Mouse (Mus musculus): ENCODE data around the gene Mllt3. TPM values are rescaled to one million over a fixed set of nuclear protein-coding genes. Genes with fewer than 3 reads are reported as not detected.

Gene Mllt3
- polyA plus RNA-seq, 1 experiment from 2014 or later = 43.6 TPM

- DNase-seq = no peak
These were observed 79.4 kb downstream of the Mllt3 start for GRCm38 (mm10) chr4:87953736-87954135.

GRCm38 (mm10) chr4:87953268-87953667, 79.9 kb downstream of the Mllt3 start:
- H3K9ac ChIP-seq = no peak overlapping the region
- no peak overlapping the region for H3K4me3 ChIP-seq (ENCODE audit: low read depth, low read length)
- no peak for ATAC-seq (ENCODE audit: insufficient read depth)
- no peaks in the 10 kb centered on the region for H3K36me3 ChIP-seq (ENCODE audit: insufficient read depth)
- H3K4me2 ChIP-seq = no peak overlapping the region
- no peaks in the 10 kb centered on the region for H3K4me1 ChIP-seq (ENCODE audit: insufficient read depth)
- H3K27ac ChIP-seq (ENCODE audit: low read depth) = no peak overlapping the region
- no peak for TF ChIP-seq CTCF (IDR thresholded peaks at IDR 0.05; ENCODE audit: low read depth)
- no peaks in the 10 kb centered on the region for H3K9me3 ChIP-seq (ENCODE audit: low read depth, low read length)
- H3K27me3 ChIP-seq (ENCODE audit: insufficient read depth, low read length) = no peaks in the 10 kb centered on the region
- 74% methylated on average over 4 of the region's 4 CpGs for WGBS
- no peak for DNase-seq

More at GRCm38 (mm10) chr4:87953736-87954135, 79.4 kb downstream of the Mllt3 start:
- H3K36me3 ChIP-seq (ENCODE audit: insufficient read depth) = no peaks in the 10 kb centered on the region
- no peaks in the 10 kb centered on the region for H3K27me3 ChIP-seq (ENCODE audit: insufficient read depth, low read length)
- H3K4me3 ChIP-seq (ENCODE audit: low read depth, low read length) = no peak overlapping the region
- no peaks in the 10 kb centered on the region for H3K9me3 ChIP-seq (ENCODE audit: low read depth, low read length)
- no peak overlapping the region for H3K9ac ChIP-seq
- ATAC-seq (ENCODE audit: insufficient read depth) = no peak
- TF ChIP-seq CTCF (IDR thresholded peaks at IDR 0.05; ENCODE audit: low read depth) = no peak
- 51% methylated on average over 4 of the region's 4 CpGs for WGBS
- H3K27ac ChIP-seq (ENCODE audit: low read depth) = no peak overlapping the region
- no peak overlapping the region for H3K4me2 ChIP-seq
- no peaks in the 10 kb centered on the region for H3K4me1 ChIP-seq (ENCODE audit: insufficient read depth)

GRCm38 (mm10) chr4:87949451-87949850, 83.7 kb downstream of the Mllt3 start:
- H3K9ac ChIP-seq = no peak overlapping the region
- no peak overlapping the region for H3K4me3 ChIP-seq (ENCODE audit: low read depth, low read length)
- H3K36me3 ChIP-seq (ENCODE audit: insufficient read depth) = no peaks in the 10 kb centered on the region
- DNase-seq (no peak), ATAC-seq (ENCODE audit: insufficient read depth) (no peak)
- TF ChIP-seq CTCF (IDR thresholded peaks at IDR 0.05; ENCODE audit: low read depth) = no peak
- H3K27ac ChIP-seq (ENCODE audit: low read depth) = no peak overlapping the region
- no peaks in the 10 kb centered on the region for H3K4me1 ChIP-seq (ENCODE audit: insufficient read depth)
- WGBS = 54% methylated on average over 6 of the region's 6 CpGs
- H3K4me2 ChIP-seq = no peak overlapping the region
- no peaks in the 10 kb centered on the region for H3K9me3 ChIP-seq (ENCODE audit: low read depth, low read length)
- no peaks in the 10 kb centered on the region for H3K27me3 ChIP-seq (ENCODE audit: insufficient read depth, low read length)

GRCm38 (mm10) chr4:87944320-87944719, 88.8 kb downstream of the Mllt3 start:
- DNase-seq (no peak), ATAC-seq (ENCODE audit: insufficient read depth) (no peak)
- H3K4me1 ChIP-seq (ENCODE audit: insufficient read depth) = no peaks in the 10 kb centered on the region
- H3K27me3 ChIP-seq (ENCODE audit: insufficient read depth, low read length) = no peaks in the 10 kb centered on the region
- H3K36me3 ChIP-seq (ENCODE audit: insufficient read depth) = no peaks in the 10 kb centered on the region
- no peak for TF ChIP-seq CTCF (IDR thresholded peaks at IDR 0.05; ENCODE audit: low read depth)
- H3K4me3 ChIP-seq (ENCODE audit: low read depth, low read length) = no peak overlapping the region
- H3K27ac ChIP-seq (ENCODE audit: low read depth) = no peak overlapping the region
- no peaks in the 10 kb centered on the region for H3K9me3 ChIP-seq (ENCODE audit: low read depth, low read length)
- no peak overlapping the region for H3K9ac ChIP-seq
- 55% methylated on average over 3 of the region's 3 CpGs for WGBS
- no peak overlapping the region for H3K4me2 ChIP-seq

GRCm38 (mm10) chr4:87942921-87943403, 90.2 kb downstream of the Mllt3 start:
- H3K9me3 ChIP-seq (ENCODE audit: low read depth, low read length) = no peaks in the 10 kb centered on the region
- no peak overlapping the region for H3K27ac ChIP-seq (ENCODE audit: low read depth)
- whole genome bisulfite sequencing = 76% methylated on average over 8 of the region's 8 CpGs
- no peak for ATAC-seq (ENCODE audit: insufficient read depth)
- TF ChIP-seq CTCF (IDR thresholded peaks at IDR 0.05; ENCODE audit: low read depth) = no peak
- H3K9ac ChIP-seq = no peak overlapping the region
- no peak overlapping the region for H3K4me2 ChIP-seq
- no peaks in the 10 kb centered on the region for H3K4me1 ChIP-seq (ENCODE audit: insufficient read depth)
- DNase-seq = no peak
- no peaks in the 10 kb centered on the region for H3K36me3 ChIP-seq (ENCODE audit: insufficient read depth)
- H3K27me3 ChIP-seq (ENCODE audit: insufficient read depth, low read length) = no peaks in the 10 kb centered on the region
- no peak overlapping the region for H3K4me3 ChIP-seq (ENCODE audit: low read depth, low read length)

GRCm38 (mm10) chr4:87939474-87940154, 93.5 kb downstream of the Mllt3 start:
- Histone ChIP-seq H3K4me2 (no peak overlapping the region), H3K4me3 (ENCODE audit: low read depth, low read length) (no peak overlapping the region), H3K4me1 (ENCODE audit: insufficient read depth) (no peaks in the 10 kb centered on the region), H3K27me3 (ENCODE audit: insufficient read depth, low read length) (no peaks in the 10 kb centered on the region), H3K27ac (ENCODE audit: low read depth) (no peak overlapping the region), H3K9ac (no peak overlapping the region), H3K36me3 (ENCODE audit: insufficient read depth) (no peaks in the 10 kb centered on the region), H3K9me3 (ENCODE audit: low read depth, low read length) (no peaks in the 10 kb centered on the region)
- no peak for TF ChIP-seq CTCF (IDR thresholded peaks at IDR 0.05; ENCODE audit: low read depth)
- 89% methylated on average over 7 of the region's 7 CpGs for WGBS
- DNase-seq (no peak), ATAC-seq (ENCODE audit: insufficient read depth) (no peak)

GRCm38 (mm10) chr4:87936326-87936725, 96.8 kb downstream of the Mllt3 start:
- H3K4me3 ChIP-seq (ENCODE audit: low read depth, low read length) = no peak overlapping the region
- ATAC-seq (ENCODE audit: insufficient read depth) = no peak
- 34% methylated on average over 2 of the region's 2 CpGs for WGBS
- no peak overlapping the region for H3K4me2 ChIP-seq
- TF ChIP-seq CTCF (IDR thresholded peaks at IDR 0.05; ENCODE audit: low read depth) = no peak
- no peak overlapping the region for H3K27ac ChIP-seq (ENCODE audit: low read depth)
- peaks cover 14% of the 10 kb centered on the region for H3K4me1 ChIP-seq (ENCODE audit: insufficient read depth)
- DNase-seq = peak; percentile 68
- H3K36me3 ChIP-seq (ENCODE audit: insufficient read depth) = no peaks in the 10 kb centered on the region
- H3K27me3 ChIP-seq (ENCODE audit: insufficient read depth, low read length) = no peaks in the 10 kb centered on the region
- H3K9ac ChIP-seq = no peak overlapping the region
- H3K9me3 ChIP-seq (ENCODE audit: low read depth, low read length) = no peaks in the 10 kb centered on the region

Data from lung, embryonic 14.5 days (tissue).